Mouse (Mus musculus) cerebral cortex, adult 2 months (tissue): ENCODE measurements around the gene 2010111I01Rik.

Source experiments
- WGBS: fragments of 180-500 bp; shearing (Covaris S2); methylation state at CpG from one replicate; pipeline ENCODE4 v1.1.7; 2018; 5-methylcytosine and 5-hydroxymethylcytosine counted together

Gene 2010111I01Rik

DNA sequence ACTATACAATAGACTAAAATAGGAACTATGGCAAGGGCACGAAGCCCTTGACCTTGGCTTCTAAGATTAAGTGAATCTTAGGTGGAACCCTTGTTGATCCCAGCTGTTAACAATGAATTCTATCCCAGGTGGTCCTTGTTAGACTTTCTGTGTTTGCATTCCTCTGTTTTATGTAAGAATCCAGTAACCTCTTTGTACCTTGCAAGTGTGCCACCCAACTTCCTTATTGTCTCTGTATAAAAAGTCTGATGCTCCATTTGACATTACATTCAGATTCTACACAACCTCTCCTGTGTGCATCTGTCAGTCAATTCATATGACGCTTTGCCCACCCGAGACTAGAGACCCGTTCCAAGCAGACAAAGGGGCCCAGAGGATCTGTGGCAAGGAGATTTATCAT is 388.6 kb downstream of the 2010111I01Rik start:
- 91% methylated on average over 4 of the region's 4 CpGs for WGBS

DNA sequence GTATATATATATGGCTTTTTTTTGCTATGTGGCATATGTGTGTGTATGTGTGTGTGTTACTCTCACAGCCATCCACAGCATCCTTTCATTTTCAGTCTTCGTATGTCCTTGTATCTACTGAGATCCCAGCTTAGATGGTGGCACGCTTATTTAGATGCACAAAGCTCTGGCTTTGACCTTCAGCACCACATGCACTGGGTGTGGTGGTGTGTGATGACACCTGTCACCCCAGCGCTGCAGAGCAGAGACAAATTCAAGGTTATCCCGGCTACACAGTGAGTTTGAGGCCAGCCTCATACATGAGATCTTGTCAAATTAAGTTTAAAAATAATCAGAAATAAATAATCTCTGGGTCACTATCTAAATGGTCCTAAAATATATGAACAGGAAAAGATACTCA is 391.4 kb downstream of the 2010111I01Rik start:
- WGBS = 95% methylated on average over 4 of the region's 4 CpGs

- WGBS = 31% methylated on average over 3 of the region's 3 CpGs
These were observed 391.9 kb downstream of the 2010111I01Rik start for GRCm38 (mm10) chr13:63356558-63356957.

- 94% methylated on average over 4 of the region's 4 CpGs for WGBS
These were observed 394.7 kb downstream of the 2010111I01Rik start for GRCm38 (mm10) chr13:63359393-63359792.

DNA sequence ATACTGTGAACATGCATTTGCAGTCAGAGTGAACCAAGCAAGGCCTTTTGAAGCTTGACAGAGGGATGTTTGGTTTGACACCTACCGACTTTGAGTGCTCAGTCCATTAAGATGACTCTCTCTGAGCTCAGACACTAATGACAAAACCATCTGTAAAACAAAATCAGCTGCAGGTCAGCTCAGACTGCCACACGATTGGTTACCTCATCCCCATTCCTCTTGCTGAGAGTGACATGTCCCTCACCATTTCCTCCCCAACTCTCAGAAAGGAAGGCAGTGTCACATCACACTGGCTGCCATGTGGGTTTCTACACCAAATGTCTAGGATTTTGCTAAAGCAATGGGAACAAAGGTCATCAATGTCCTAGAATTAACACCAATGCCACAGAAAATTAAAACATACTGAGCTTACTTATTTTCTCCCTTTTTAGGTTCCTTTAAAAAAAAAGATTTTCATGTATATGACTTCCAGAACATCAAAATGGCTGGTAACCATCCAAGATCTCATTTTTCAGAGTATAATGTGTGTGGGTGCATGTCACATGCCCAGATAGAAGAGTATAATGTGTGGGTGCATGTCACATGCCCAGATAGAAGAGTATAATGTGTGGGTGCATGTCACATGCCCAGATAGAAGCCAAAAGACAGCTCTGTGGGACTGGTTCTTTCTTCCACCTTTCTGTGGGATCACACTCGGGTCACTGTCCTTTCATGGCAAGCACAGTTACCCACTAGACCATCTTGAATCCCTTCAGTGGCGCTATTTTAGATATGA is 395.6 kb downstream of the 2010111I01Rik start:
- 90% methylated on average over 4 of the region's 4 CpGs for WGBS

DNA sequence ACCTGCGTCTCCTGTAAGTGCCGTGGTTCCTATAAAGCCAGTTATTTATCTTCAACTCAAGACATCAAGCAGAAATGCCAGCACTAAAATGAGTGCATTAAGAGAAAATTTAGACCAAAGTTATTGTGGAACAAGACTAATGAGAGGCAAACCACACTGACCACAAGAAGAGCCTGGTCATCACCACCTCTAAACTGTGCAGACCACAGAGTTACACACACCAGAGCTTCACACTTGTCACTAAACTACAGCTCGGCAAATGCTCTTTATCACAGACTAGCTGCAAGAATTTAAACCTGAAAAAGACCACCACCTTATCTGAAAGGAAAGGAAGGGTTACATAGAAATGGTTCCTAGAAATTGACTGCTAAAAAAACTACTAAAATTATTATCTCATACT is 397.1 kb downstream of the 2010111I01Rik start:
- WGBS = 95% methylated on average over 3 of the region's 3 CpGs

DNA sequence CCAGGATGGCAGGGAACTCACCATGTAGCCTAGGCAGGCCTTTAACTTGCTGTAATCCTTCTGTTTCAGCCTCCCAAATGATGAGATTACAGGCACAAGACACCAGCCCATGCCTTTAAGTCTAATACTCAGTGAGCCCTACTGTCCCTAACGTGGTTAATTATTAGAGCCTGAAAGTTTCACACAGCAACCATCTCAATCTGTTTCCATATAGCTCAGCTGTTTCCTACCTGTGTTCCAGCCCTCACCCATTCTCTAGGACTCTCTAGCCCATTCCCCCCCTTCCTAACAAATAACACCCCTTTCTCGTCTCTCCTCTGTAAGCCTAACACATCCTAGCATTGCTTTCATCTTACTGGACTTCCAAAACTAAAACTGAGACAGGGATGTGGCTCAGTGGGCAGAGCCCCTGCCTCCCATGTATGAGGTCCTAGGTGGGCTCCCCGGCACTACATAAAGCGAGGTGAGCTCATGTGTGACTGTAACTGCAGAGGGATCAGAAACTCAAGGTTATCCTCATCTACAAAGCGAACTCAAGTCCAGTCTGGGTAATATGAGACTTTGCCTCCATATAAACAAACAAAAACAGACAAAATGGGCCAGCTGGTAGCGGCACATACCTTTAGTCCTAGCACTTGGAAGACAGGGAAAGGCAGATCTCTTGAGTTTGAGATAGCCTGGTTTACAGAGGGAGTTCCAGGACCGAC is 408.9 kb downstream of the 2010111I01Rik start:
- WGBS = 91% methylated on average over 7 of the region's 7 CpGs
